Mouse (Mus musculus) heart, adult 2 months (tissue): Measurements from ENCODE around the gene BC005624. TPM values are rescaled to one million over a fixed set of nuclear protein-coding genes. Genes with fewer than 3 reads are reported as not detected.
"Not testable (repeated sequence)": the region's sequence is repeated elsewhere in the genome, so short reads cannot be mapped to it uniquely, and the experiment has no call there.

Source experiments
- DNase-seq, 2 experiments: peaks; one replicate each; pipeline ENCODE4 v3.0.0; 2021
- H3K27ac ChIP-seq: fragments of 200-600 bp; 2 replicates; pipeline ENCODE4 v1.8.1; 2022
- H3K27me3 ChIP-seq: fragments of 200-500 bp; 2 replicates; pipeline ENCODE4 v1.6.1; 2012; ENCODE audit warnings: mild to moderate bottlenecking, low read length, inconsistent platforms, mixed read lengths; ENCODE audit not compliant: control insufficient read depth, insufficient read depth
- H3K36me3 ChIP-seq: fragments of 200-500 bp; 2 replicates; pipeline ENCODE4 v1.6.1; 2012; ENCODE audit warnings: low read length, inconsistent platforms; ENCODE audit not compliant: control insufficient read depth, insufficient read depth
- H3K4me1 ChIP-seq: fragments of 200-500 bp; 2 replicates; pipeline ENCODE4 v1.6.1; 2011; ENCODE audit warnings: low read length; ENCODE audit not compliant: control insufficient read depth, insufficient read depth
- H3K4me3 ChIP-seq: fragments of 200-600 bp; 2 replicates; pipeline ENCODE4 v1.8.1; 2022
- H3K79me2 ChIP-seq: fragments of 200-500 bp; replicated peaks from 2 replicates; pipeline ENCODE4 v1.6.1; 2012; ENCODE audit warnings: mild to moderate bottlenecking, inconsistent platforms, low read length, moderate library complexity, mixed read lengths; ENCODE audit not compliant: control insufficient read depth, insufficient read depth
- H3K9ac ChIP-seq: fragments of 200-500 bp; 2 replicates; pipeline ENCODE4 v1.6.1; 2012; ENCODE audit warnings: low read depth, mild to moderate bottlenecking, control low read depth, inconsistent platforms, low read length, mixed read lengths
- CTCF ChIP-seq: fragments of 200-600 bp; IDR thresholded peaks from 2 replicates; pipeline ENCODE4 v1.8.1; 2022; ENCODE audit warnings: antibody characterized with exemption, mild to moderate bottlenecking, moderate library complexity
- EP300 ChIP-seq: fragments of 200-500 bp; IDR thresholded peaks from 2 replicates; pipeline ENCODE4 v1.6.1; 2011; ENCODE audit warnings: low read depth, low read length, control low read depth; ENCODE audit not compliant: insufficient read depth
- POLR2A ChIP-seq: fragments of 200-500 bp; IDR thresholded peaks from 2 replicates; pipeline ENCODE4 v1.6.1; 2011; ENCODE audit warnings: mild to moderate bottlenecking, low read depth, low read length, control low read depth; ENCODE audit not compliant: insufficient read depth
- WGBS: fragments of 180-500 bp; shearing (Covaris S2); methylation state at CpG from one replicate; pipeline ENCODE4 v1.1.7; 2018; 5-methylcytosine and 5-hydroxymethylcytosine counted together
- intact Hi-C: fragments of 180-260 bp; cut with DNase I; formaldehyde crosslinking; loops from one replicate; pipeline ENCODE4 v1.15.1; 2025
- polyA plus RNA-seq: library from polyadenylated mRNA; depleted of rRNA; stranded (reverse); fragments of >200 nt; gene quantifications from 2 replicates; pipeline ENCODE4 v1.2.3, GENCODE M21; 2012
- total RNA-seq, 2 experiments: library from RNA; stranded (reverse); gene quantifications; 2 replicates each; pipeline ENCODE4 v1.2.3; 2021

BC005624 gene
- total and polyA plus RNA-seq, 3 experiments = 14.7 to 21.7 (median 20.6) TPM

DNA sequence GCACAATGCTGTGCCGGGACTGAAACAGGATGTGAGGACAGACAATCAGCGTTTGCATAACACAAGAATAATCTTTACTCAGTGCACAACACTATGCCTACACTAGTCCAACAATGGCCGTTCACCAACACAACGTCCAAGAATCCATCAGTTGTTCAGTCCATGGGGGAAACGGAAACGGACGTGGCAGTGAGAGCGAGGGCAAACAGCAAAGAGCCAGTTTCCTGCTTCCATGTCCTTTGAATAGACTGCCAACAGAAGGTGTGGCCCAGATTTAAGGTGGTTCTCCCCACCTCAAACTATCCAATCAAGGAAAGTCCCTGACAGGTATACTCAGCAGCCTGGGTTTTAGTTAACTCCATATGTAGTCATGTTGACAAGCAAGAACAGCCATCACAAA lies 44.3 kb downstream of the BC005624 start:
- WGBS = 46% methylated on average over 8 of the region's 8 CpGs
- Histone ChIP-seq H3K4me3 (no peak overlapping the region), H3K4me1 (no peaks in the 10 kb centered on the region), H3K27me3 (no peaks in the 10 kb centered on the region), H3K9ac (no peak overlapping the region), H3K36me3 (no peaks in the 10 kb centered on the region), H3K27ac (no peak overlapping the region), H3K79me2 (no peaks in the 10 kb centered on the region)
- TF ChIP-seq EP300 = no peak
- no peak for TF ChIP-seq CTCF
- no peak for TF ChIP-seq POLR2A
- DNase-seq = no peak
- intact Hi-C loops = loop anchor here (2.0 kb wide), 1 partner anchor 109 kb away; no protein-coding TSS in a partner anchor

DNA sequence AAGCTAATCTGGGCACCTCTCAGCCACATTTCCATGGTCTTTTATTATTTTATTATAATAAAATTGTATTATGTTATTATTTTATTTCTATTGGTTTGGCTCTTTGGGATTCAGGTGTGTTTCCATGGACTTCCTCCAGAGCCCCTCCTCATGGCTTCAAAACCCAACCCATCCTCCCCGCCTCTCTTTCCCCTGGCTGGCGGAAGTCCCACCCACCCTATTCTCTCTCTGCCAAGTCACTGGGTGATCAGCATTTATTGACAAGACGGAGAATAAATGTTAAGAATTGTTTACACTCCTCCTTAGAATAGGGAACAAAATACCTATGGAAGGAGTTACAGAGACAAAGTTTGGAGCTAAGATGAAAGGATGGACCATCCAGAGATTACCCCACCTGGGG lies 45.2 kb downstream of the BC005624 start:
- intact Hi-C loops = loop anchor here (2.0 kb wide), 1 partner anchor 108 kb away; no protein-coding TSS in a partner anchor
- no peak for TF ChIP-seq CTCF
- TF ChIP-seq EP300 = no peak
- no peak for TF ChIP-seq POLR2A
- Histone ChIP-seq H3K27ac (no peak overlapping the region), H3K9ac (no peak overlapping the region), H3K79me2 (no peaks in the 10 kb centered on the region), H3K4me3 (no peak overlapping the region), H3K4me1 (no peaks in the 10 kb centered on the region), H3K27me3 (no peaks in the 10 kb centered on the region), H3K36me3 (no peaks in the 10 kb centered on the region)
- no peak for DNase-seq
- 75% methylated on average over 3 of the region's 3 CpGs for WGBS

GRCm38 (mm10) chr2:30933917-30934450 lies 48.0 kb downstream of the BC005624 start:
- Histone ChIP-seq H3K79me2 (no peaks in the 10 kb centered on the region), H3K27me3 (no peaks in the 10 kb centered on the region), H3K4me3 (no peak overlapping the region), H3K27ac (no peak overlapping the region), H3K36me3 (no peaks in the 10 kb centered on the region), H3K4me1 (peaks cover 2% of the 10 kb centered on the region), H3K9ac (no peak overlapping the region)
- intact Hi-C loops = loop anchor here (1.0 to 2.0 kb wide), 3 partner anchors 43 to 499 kb away; no protein-coding TSS in a partner anchor
- 21% methylated on average over 7 of the region's 7 CpGs for WGBS
- DNase-seq = peak; percentile 67 to 79
- TF ChIP-seq EP300 (peak; percentile 86; the same call in 1 of the 2 replicates), POLR2A (no peak), CTCF (peak; percentile 93)

- Histone ChIP-seq H3K79me2 (no peaks in the 10 kb centered on the region), H3K36me3 (no peaks in the 10 kb centered on the region), H3K27me3 (no peaks in the 10 kb centered on the region), H3K4me3 (no peak overlapping the region), H3K27ac (no peak overlapping the region), H3K9ac (no peak overlapping the region), H3K4me1 (peaks cover 4% of the 10 kb centered on the region)
- 78% methylated on average over 6 of the region's 6 CpGs for WGBS
- intact Hi-C loops = no loop called here
- DNase-seq = no peak
- TF ChIP-seq POLR2A = no peak
- TF ChIP-seq EP300 = no peak
- TF ChIP-seq CTCF = no peak
Observed at GRCm38 (mm10) chr2:30933032-30933431, 49.0 kb downstream of the BC005624 start.

DNA sequence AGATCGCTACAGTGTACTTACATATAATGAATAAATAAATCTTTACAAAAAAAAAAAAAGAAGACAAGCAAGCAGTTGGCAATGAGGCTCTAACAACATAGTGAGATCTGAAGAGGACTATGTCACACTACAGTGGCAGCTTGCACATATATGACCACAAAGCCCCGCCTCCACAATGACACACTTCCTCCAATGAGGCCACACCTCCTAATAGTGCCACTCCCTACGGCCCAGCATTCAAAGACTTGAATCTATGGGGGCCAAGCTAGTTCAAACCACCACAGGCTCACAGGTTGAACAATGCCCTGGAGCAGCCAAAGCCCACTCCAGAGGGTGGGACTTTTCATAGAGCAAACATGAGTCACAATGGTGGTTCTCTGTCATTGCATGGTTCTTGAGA lies 50.1 kb downstream of the BC005624 start:
- no peaks in the 10 kb centered on the region for H3K27me3 ChIP-seq
- WGBS = 74% methylated on average over 3 of the region's 3 CpGs
- no peak overlapping the region for H3K27ac ChIP-seq
- no peak for DNase-seq
- peaks cover 8% of the 10 kb centered on the region for H3K4me1 ChIP-seq
- H3K4me3 ChIP-seq = no peak overlapping the region
- no peaks in the 10 kb centered on the region for H3K79me2 ChIP-seq
- H3K9ac ChIP-seq = no peak overlapping the region
- H3K36me3 ChIP-seq = no peaks in the 10 kb centered on the region
- intact Hi-C loops = no loop called here
- TF ChIP-seq CTCF (no peak), EP300 (no peak), POLR2A (no peak)

DNA sequence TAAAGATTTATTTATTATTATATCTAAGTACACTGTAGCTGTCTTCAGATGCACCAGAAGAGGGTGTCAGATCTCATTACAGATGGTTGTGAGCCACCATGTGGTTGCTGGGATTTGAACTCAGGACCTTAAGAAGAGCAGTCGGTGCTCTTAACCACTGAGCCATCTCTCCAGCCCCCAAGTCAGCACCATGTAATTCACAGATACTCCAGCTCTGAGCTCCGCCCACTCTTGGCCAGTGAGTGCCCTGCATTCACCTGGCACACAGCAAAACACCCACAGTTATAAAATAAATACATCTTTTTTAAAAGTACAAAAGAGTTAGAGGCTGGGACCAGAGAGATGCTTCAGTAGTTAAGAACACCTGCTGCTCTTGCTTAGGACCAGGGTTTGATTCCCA lies 51.2 kb downstream of the BC005624 start:
- WGBS = 74% methylated on average over 2 of the region's 2 CpGs
- H3K27me3 ChIP-seq, H3K79me2 ChIP-seq, H3K9ac ChIP-seq, H3K36me3 ChIP-seq, DNase-seq, intact Hi-C loops, H3K4me3 ChIP-seq, H3K4me1 ChIP-seq, H3K27ac ChIP-seq: not testable (repeated sequence)
